Mouse (Mus musculus) CH12.LX (cell line): ENCODE data around the gene A330070K13Rik. TPM values are rescaled to one million over a fixed set of nuclear protein-coding genes. Genes with fewer than 3 reads are reported as not detected.

Experiments used
- DNase-seq: peaks from one replicate; pipeline ENCODE4 v3.0.0-alpha.2; 2013; ENCODE audit errors: extremely low read depth
- H3K27ac ChIP-seq: 2 replicates; pipeline ENCODE4 v1.5.1; 2012; ENCODE audit warnings: low read depth, mild to moderate bottlenecking, control low read depth, moderate library complexity; ENCODE audit not compliant: insufficient read depth
- H3K27me3 ChIP-seq: replicated peaks from 2 replicates; pipeline ENCODE3; 2012; ENCODE audit warnings: inconsistent platforms
- H3K36me3 ChIP-seq, 2 experiments: replicated peaks in 1 of 2; 2 replicates each; pipeline versions ENCODE3 to v1.6.1; 2012; ENCODE audit warnings: inconsistent platforms in 1 of 2, low read length in 1 of 2, mild to moderate bottlenecking in 1 of 2, mixed read lengths in 1 of 2, moderate library complexity in 1 of 2; ENCODE audit not compliant: control insufficient read depth in 1 of 2, insufficient read depth in 1 of 2
- H3K4me1 ChIP-seq, 2 experiments: 2 replicates each; pipeline ENCODE4 v1.6.1; 2012; ENCODE audit warnings: inconsistent platforms in 1 of 2, moderate library complexity in 1 of 2; ENCODE audit not compliant: insufficient read depth in 2 of 2, control insufficient read depth in 1 of 2
- H3K4me2 ChIP-seq: 2 replicates; pipeline ENCODE4 v1.6.1; 2012; ENCODE audit warnings: low read depth, mild to moderate bottlenecking, control low read depth; ENCODE audit not compliant: poor library complexity, insufficient read depth, severe bottlenecking
- H3K4me3 ChIP-seq, 3 experiments: fragments of 150-350 bp in 1 of 3; sonication (generic) in 1 of 3; replicated peaks in 1 of 3; 2 replicates each; pipeline versions ENCODE3 to v1.5.1; 2011 to 2012; ENCODE audit warnings: low read depth in 2 of 3, low read length in 2 of 3, mild to moderate bottlenecking in 2 of 3, moderate library complexity in 2 of 3, control low read depth in 1 of 3, improper control_type of control experiment in 1 of 3, inconsistent platforms in 1 of 3, mixed read lengths in 1 of 3; ENCODE audit not compliant: poor library complexity in 1 of 3
- H3K79me2 ChIP-seq: replicated peaks from 2 replicates; pipeline ENCODE4 v1.6.1; 2012; ENCODE audit warnings: mild to moderate bottlenecking, moderate library complexity; ENCODE audit not compliant: control insufficient read depth, poor library complexity, insufficient read depth, severe bottlenecking; ENCODE audit errors: extremely low read depth
- H3K9ac ChIP-seq: 2 replicates; pipeline ENCODE4 v1.6.1; 2012; ENCODE audit warnings: low read depth, mild to moderate bottlenecking, control low read depth, moderate library complexity; ENCODE audit not compliant: insufficient read depth
- H3K9me3 ChIP-seq: replicated peaks from 2 replicates; pipeline ENCODE3; 2012; ENCODE audit warnings: low read length, inconsistent platforms, mixed read lengths
- BHLHE40 ChIP-seq: IDR thresholded peaks from 2 replicates; pipeline ENCODE4 v1.6.1; 2011; ENCODE audit warnings: mild to moderate bottlenecking, low read depth, low read length, improper control_type of control experiment
- CHD1 ChIP-seq: IDR thresholded peaks from 2 replicates; pipeline ENCODE4 v1.6.1; 2012; ENCODE audit warnings: low read depth, low read length, improper control_type of control experiment, inconsistent platforms
- CHD2 ChIP-seq: IDR thresholded peaks from 2 replicates; pipeline ENCODE4 v1.6.1; 2011; ENCODE audit warnings: low read length, improper control_type of control experiment
- E2F4 ChIP-seq: IDR thresholded peaks from 2 replicates; pipeline ENCODE4 v1.6.1; 2011; ENCODE audit warnings: low read depth, low read length, improper control_type of control experiment; ENCODE audit not compliant: insufficient replicate concordance
- ELF1 ChIP-seq: IDR thresholded peaks from 2 replicates; pipeline ENCODE4 v1.6.1; 2014; ENCODE audit warnings: low read depth, mild to moderate bottlenecking, inconsistent platforms, low read length, improper control_type of control experiment
- EP300 ChIP-seq: IDR thresholded peaks from 2 replicates; pipeline ENCODE4 v1.6.1; 2011; ENCODE audit warnings: low read length, improper control_type of control experiment
- HCFC1 ChIP-seq: IDR thresholded peaks from 2 replicates; pipeline ENCODE4 v1.6.1; 2012; ENCODE audit warnings: low read depth, mild to moderate bottlenecking, inconsistent platforms, low read length, improper control_type of control experiment
- JUND ChIP-seq: conservative IDR thresholded peaks from 2 replicates; pipeline ENCODE4 v1.6.1; 2011; ENCODE audit warnings: low read depth, low read length, improper control_type of control experiment
- KAT2A ChIP-seq: IDR thresholded peaks from 2 replicates; pipeline ENCODE4 v1.6.1; 2012; ENCODE audit warnings: low read length, improper control_type of control experiment, inconsistent platforms; ENCODE audit not compliant: insufficient replicate concordance
- MAFK ChIP-seq: IDR thresholded peaks from 2 replicates; pipeline ENCODE4 v1.6.1; 2011; ENCODE audit warnings: low read length, improper control_type of control experiment; ENCODE audit not compliant: insufficient replicate concordance
- MAZ ChIP-seq: IDR thresholded peaks from 2 replicates; pipeline ENCODE4 v1.6.1; 2012; ENCODE audit warnings: low read depth, mild to moderate bottlenecking, inconsistent platforms, low read length, improper control_type of control experiment, moderate library complexity
- NRF1 ChIP-seq: IDR thresholded peaks from 2 replicates; pipeline ENCODE4 v1.6.1; 2014; ENCODE audit warnings: low read depth, mild to moderate bottlenecking, inconsistent platforms, low read length, improper control_type of control experiment, moderate library complexity
- PAX5 ChIP-seq: IDR thresholded peaks from 2 replicates; pipeline ENCODE4 v1.6.1; 2012; ENCODE audit warnings: low read length, inconsistent platforms, mixed read lengths
- POLR2AphosphoS2 ChIP-seq: IDR thresholded peaks from 2 replicates; pipeline ENCODE4 v1.6.1; 2011; ENCODE audit warnings: low read depth, low read length, improper control_type of control experiment
- RCOR1 ChIP-seq: conservative IDR thresholded peaks from 2 replicates; pipeline ENCODE4 v1.6.1; 2012; ENCODE audit warnings: low read depth, mild to moderate bottlenecking, inconsistent platforms, low read length, improper control_type of control experiment
- SMC3 ChIP-seq: IDR thresholded peaks from 2 replicates; pipeline ENCODE4 v1.6.1; 2011; ENCODE audit warnings: low read depth, low read length, improper control_type of control experiment
- TCF12 ChIP-seq: IDR thresholded peaks from 2 replicates; pipeline ENCODE4 v1.6.1; 2014; ENCODE audit warnings: low read depth, mild to moderate bottlenecking, inconsistent platforms, low read length, improper control_type of control experiment
- USF2 ChIP-seq: conservative IDR thresholded peaks from 2 replicates; pipeline ENCODE4 v1.6.1; 2011; ENCODE audit warnings: low read depth, low read length, improper control_type of control experiment
- dilution Hi-C: fragments of 300-500 bp; cut with MboI; formaldehyde crosslinking; loops from 2 replicates; pipeline ENCODE4 v1.14.3; 2020; ENCODE audit warnings: low sequenced_read_pairs; ENCODE audit not compliant: extremely low pct_unique_long_range_greater_than_20kb, extremely low pct_ligation_motif_present
- in situ Hi-C: fragments of 300-500 bp; cut with MboI; formaldehyde crosslinking; loops from 3 replicates; pipeline ENCODE4 v1.14.3; 2019; ENCODE audit warnings: low sequenced_read_pairs, low pct_ligation_motif_present, low pct_unique_long_range_greater_than_20kb, mixed read lengths
- polyA plus RNA-seq: library from polyadenylated mRNA; unstranded; fragments of >175 nt; gene quantifications from 2 replicates; pipeline ENCODE4 v1.2.1, GENCODE M21; 2012; ENCODE audit warnings: low read depth; ENCODE audit not compliant: insufficient read length
- total RNA-seq, 2 experiments: library from RNA; depleted of rRNA; stranded (reverse); fragments of 300-350 nt in 1 of 2; fragments of >200 nt in 1 of 2; gene quantifications; 2 replicates each; pipeline ENCODE4 v1.2.3; 2012 to 2014

Gene A330070K13Rik
- total and polyA plus RNA-seq, 3 experiments = not detected

DNA sequence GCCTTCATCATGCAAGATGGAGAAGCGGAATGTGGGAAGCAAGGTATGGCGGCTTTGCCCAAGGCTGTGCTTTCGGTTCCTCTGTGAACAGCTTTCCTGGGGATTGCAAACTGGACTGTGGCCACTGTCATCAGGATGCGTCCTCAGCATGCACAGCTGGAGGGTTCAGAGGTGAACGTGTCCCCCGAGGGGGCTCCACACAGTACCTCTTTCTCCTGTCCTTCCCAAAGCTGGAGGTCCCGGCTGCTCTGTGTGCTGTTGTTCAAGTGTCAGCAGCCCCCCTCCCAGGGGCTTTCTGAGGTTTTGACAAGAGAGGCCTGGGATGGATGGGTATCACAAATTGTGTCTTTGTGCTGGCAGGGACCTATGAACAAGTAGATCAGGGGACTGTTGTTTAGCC is 2.0 kb upstream of the A330070K13Rik start:
- no peak overlapping the region for H3K27ac ChIP-seq
- no peak overlapping the region for H3K9ac ChIP-seq
- no peak for DNase-seq
- H3K9me3 ChIP-seq = peaks cover 5% of the 10 kb centered on the region
- in situ Hi-C loops (no loop called here), dilution Hi-C loops (no loop called here)
- no peaks in the 10 kb centered on the region for H3K4me1 ChIP-seq
- no peak overlapping the region for H3K4me2 ChIP-seq
- H3K4me3 ChIP-seq = no peak overlapping the region
- no peaks in the 10 kb centered on the region for H3K79me2 ChIP-seq
- no peak for TF ChIP-seq E2F4
- no peak for TF ChIP-seq CHD2
- no peak for TF ChIP-seq POLR2AphosphoS2
- TF ChIP-seq MAFK = no peak
- no peaks in the 10 kb centered on the region for H3K36me3 ChIP-seq
- peaks cover 27% of the 10 kb centered on the region for H3K27me3 ChIP-seq

DNA sequence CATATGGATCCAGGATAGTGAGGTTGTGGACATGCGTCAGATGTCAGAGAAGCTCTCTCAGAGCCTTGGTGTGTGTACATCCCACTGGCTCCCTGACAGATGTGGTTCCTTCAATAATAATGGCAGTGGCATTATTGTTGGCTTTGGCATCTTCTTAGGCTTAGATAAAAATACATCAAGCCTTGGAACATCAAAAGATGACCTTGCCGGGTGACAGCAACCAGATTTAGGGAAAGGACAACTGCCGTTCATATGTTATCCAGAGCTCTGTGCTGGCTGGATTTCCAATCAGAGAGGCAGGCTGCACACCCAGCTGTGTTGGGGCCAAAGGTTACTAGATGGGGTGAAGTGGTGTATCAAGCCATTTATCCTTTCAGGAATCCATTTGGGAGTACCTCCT is 9.0 kb downstream of the A330070K13Rik start:
- no peaks in the 10 kb centered on the region for H3K4me1 ChIP-seq
- DNase-seq = no peak
- H3K27me3 ChIP-seq = no peaks in the 10 kb centered on the region
- TF ChIP-seq BHLHE40 = no peak
- TF ChIP-seq NRF1 = no peak
- TF ChIP-seq CHD1 = no peak
- no peak for TF ChIP-seq USF2
- no peak overlapping the region for H3K9ac ChIP-seq
- in situ Hi-C loops (no loop called here), dilution Hi-C loops (no loop called here)
- no peaks in the 10 kb centered on the region for H3K36me3 ChIP-seq
- H3K9me3 ChIP-seq = no peaks in the 10 kb centered on the region
- no peaks in the 10 kb centered on the region for H3K79me2 ChIP-seq
- H3K4me2 ChIP-seq = no peak overlapping the region
- H3K27ac ChIP-seq = no peak overlapping the region
- H3K4me3 ChIP-seq = no peak overlapping the region

DNA sequence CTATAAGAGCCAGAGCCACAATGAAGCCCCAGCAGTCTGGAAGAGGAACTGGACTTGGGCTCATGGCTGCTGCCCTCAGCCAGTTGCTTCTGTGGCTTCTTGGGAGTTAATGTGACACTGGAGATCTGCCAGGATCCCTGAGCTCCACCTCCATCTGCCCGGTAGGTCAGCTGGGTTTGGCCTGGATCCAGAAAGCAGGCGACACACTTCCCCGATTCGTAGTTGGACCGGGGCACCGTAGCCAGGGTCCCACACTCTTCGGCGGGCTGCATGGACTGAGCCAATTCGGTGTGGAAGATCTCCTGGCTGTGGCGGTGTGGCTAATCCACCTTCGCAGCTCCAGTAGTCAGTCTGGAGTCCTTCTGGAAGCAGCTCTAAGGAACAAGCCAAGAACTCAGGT is 15.2 kb downstream of the A330070K13Rik start, which contains the start of gene Caln1:
TSS of gene Caln1 (plus strand) at position 219 of the 400 bp plus-strand sequence.
- in situ Hi-C loops (no loop called here), dilution Hi-C loops (no loop called here)
- Histone ChIP-seq H3K79me2 (no peaks in the 10 kb centered on the region), H3K9me3 (peaks cover 5% of the 10 kb centered on the region), H3K27ac (no peak within 1 kb of the TSS), H3K36me3 (no peaks in the 10 kb centered on the region), H3K4me2 (no peak within 1 kb of the TSS), H3K9ac (no peak within 1 kb of the TSS), H3K4me3 (no peak within 1 kb of the TSS), H3K4me1 (no peaks in the 10 kb centered on the region), H3K27me3 (peaks cover 23% of the 10 kb centered on the region)
- no peak for TF ChIP-seq EP300
- TF ChIP-seq E2F4 = no peak
- no peak for TF ChIP-seq PAX5
- TF ChIP-seq TCF12 = no peak
- no peak for TF ChIP-seq SMC3
- TF ChIP-seq KAT2A = no peak
- TF ChIP-seq RCOR1 = no peak
- no peak for TF ChIP-seq ELF1
- no peak for TF ChIP-seq JUND
- TF ChIP-seq HCFC1 = no peak
- no peak for TF ChIP-seq MAZ
- no peak for DNase-seq
